Mouse (Mus musculus): ENCODE results near the gene Camsap1. TPM values are rescaled to one million over a fixed set of nuclear protein-coding genes. Genes with fewer than 3 reads are reported as not detected.

Camsap1 gene
- 108 and 125 TPM in 2 replicates for polyA plus RNA-seq (2012; rRNA removed)

- Histone ChIP-seq H3K27ac (ENCODE audit: control insufficient read depth, insufficient read depth, low read depth, low read length) (peak within 1 kb of the TSS; percentile 85), H3K27me3 (ENCODE audit: control insufficient read depth, insufficient read depth, low read length) (no peaks in the 10 kb centered on the region), H3K36me3 (ENCODE audit: control insufficient read depth, insufficient read depth, low read length) (no peaks in the 10 kb centered on the region), H3K4me3 (ENCODE audit: control insufficient read depth, low read depth, low read length) (peak within 1 kb of the TSS; percentile 95), H3K4me1 (ENCODE audit: control insufficient read depth, insufficient read depth, low read length) (peaks cover 8% of the 10 kb centered on the region)
- no peak for TF ChIP-seq CTCF (IDR thresholded peaks at IDR 0.05; ENCODE audit: control insufficient read depth, insufficient read depth, insufficient replicate concordance, low read depth, low read length)
- TF ChIP-seq POLR2A (IDR thresholded peaks at IDR 0.05; ENCODE audit: control insufficient read depth, low read depth, low read length) = peak; percentile 35; the same call in 1 of the 2 replicates
These were observed at the start of gene Camsap1 for GRCm38 (mm10) chr2:25983159-25983907. Gene Camsap1, minus strand, starts transcription at chr2:25983282.

GRCm38 (mm10) chr2:26030288-26030687 is 47.2 kb upstream of the Camsap1 start:
- H3K27ac ChIP-seq (ENCODE audit: control insufficient read depth, insufficient read depth, low read depth, low read length) = no peak overlapping the region
- H3K27me3 ChIP-seq (ENCODE audit: control insufficient read depth, insufficient read depth, low read length) = no peaks in the 10 kb centered on the region
- no peaks in the 10 kb centered on the region for H3K4me1 ChIP-seq (ENCODE audit: control insufficient read depth, insufficient read depth, low read length)
- H3K4me3 ChIP-seq (ENCODE audit: control insufficient read depth, low read depth, low read length) = no peak overlapping the region
- no peak for TF ChIP-seq POLR2A (IDR thresholded peaks at IDR 0.05; ENCODE audit: control insufficient read depth, low read depth, low read length)
- no peak for TF ChIP-seq CTCF (IDR thresholded peaks at IDR 0.05; ENCODE audit: control insufficient read depth, insufficient read depth, insufficient replicate concordance, low read depth, low read length)
- H3K36me3 ChIP-seq (ENCODE audit: control insufficient read depth, insufficient read depth, low read length) = no peaks in the 10 kb centered on the region

DNA sequence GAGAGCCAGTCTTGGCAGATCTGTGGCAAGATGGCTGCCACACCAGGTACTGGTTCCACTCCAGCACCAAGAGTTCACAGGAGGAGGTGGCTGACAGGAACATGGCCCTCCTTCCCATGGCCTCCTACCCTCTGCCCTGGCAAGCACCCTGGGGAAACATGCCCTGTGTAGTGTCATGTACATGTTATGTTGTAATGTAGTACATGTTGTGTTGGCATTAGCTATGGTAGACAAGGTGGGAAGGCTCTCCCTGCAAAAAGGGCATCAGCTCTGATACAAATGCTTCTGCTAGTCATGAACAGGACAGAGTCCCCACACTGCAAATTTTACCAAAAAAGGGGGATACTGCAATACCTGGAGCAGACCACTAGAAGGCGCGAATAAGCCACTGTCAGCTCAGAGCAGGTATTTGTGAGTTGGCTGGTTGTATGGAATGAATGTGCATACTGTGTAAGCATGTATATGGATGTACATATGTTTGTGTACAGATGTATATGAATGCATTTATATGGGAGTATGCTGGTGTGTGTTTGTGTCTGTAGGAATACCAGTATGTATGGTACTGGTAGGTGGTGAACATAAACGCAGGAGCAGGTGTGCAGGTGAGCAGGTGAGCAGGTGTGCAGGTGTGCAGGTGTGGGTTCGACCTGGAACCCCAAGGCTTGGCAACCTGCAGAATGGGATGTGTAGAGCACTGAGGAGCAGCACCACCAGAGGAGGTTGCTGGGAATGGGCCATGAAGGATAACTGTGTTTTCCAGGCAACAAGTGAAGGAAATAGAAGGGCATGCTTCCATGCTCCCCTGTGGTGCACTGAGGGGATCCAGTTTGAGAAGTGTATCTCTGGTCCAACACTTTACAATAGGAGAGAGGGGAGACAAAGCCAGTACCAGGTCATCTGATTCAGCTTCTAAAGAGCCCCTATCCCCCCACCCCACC is 41.3 kb upstream of the Camsap1 start:
- Histone ChIP-seq H3K27ac (ENCODE audit: control insufficient read depth, insufficient read depth, low read depth, low read length) (no peak overlapping the region), H3K4me3 (ENCODE audit: control insufficient read depth, low read depth, low read length) (no peak overlapping the region), H3K4me1 (ENCODE audit: control insufficient read depth, insufficient read depth, low read length) (peaks cover 3% of the 10 kb centered on the region), H3K36me3 (ENCODE audit: control insufficient read depth, insufficient read depth, low read length) (no peaks in the 10 kb centered on the region), H3K27me3 (ENCODE audit: control insufficient read depth, insufficient read depth, low read length) (no peaks in the 10 kb centered on the region)
- TF ChIP-seq POLR2A (IDR thresholded peaks at IDR 0.05; ENCODE audit: control insufficient read depth, low read depth, low read length) (no peak), CTCF (IDR thresholded peaks at IDR 0.05; ENCODE audit: control insufficient read depth, insufficient read depth, insufficient replicate concordance, low read depth, low read length) (no peak)

GRCm38 (mm10) chr2:26022626-26023025 is 39.5 kb upstream of the Camsap1 start:
- H3K4me3 ChIP-seq (ENCODE audit: control insufficient read depth, low read depth, low read length) = no peak overlapping the region
- H3K27ac ChIP-seq (ENCODE audit: control insufficient read depth, insufficient read depth, low read depth, low read length) = no peak overlapping the region
- no peaks in the 10 kb centered on the region for H3K36me3 ChIP-seq (ENCODE audit: control insufficient read depth, insufficient read depth, low read length)
- peaks cover 3% of the 10 kb centered on the region for H3K4me1 ChIP-seq (ENCODE audit: control insufficient read depth, insufficient read depth, low read length)
- TF ChIP-seq POLR2A (IDR thresholded peaks at IDR 0.05; ENCODE audit: control insufficient read depth, low read depth, low read length) (no peak), CTCF (IDR thresholded peaks at IDR 0.05; ENCODE audit: control insufficient read depth, insufficient read depth, insufficient replicate concordance, low read depth, low read length) (no peak)
- H3K27me3 ChIP-seq (ENCODE audit: control insufficient read depth, insufficient read depth, low read length) = no peaks in the 10 kb centered on the region

DNA sequence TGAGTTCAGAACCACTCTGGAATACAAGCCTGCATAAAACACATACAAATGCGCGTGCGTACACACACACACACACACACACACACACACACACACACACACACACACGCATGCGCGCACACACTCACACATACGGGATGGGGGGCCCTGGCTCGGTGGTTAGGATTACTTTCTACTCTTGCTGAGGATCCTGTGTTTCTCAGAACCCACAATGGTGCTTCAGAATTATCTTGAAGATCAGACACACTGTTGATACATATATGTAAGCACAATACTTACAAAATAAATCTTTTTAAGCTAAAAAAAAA is 39.1 kb upstream of the Camsap1 start:
- Histone ChIP-seq H3K36me3 (ENCODE audit: control insufficient read depth, insufficient read depth, low read length) (no peaks in the 10 kb centered on the region), H3K4me1 (ENCODE audit: control insufficient read depth, insufficient read depth, low read length) (peaks cover 3% of the 10 kb centered on the region), H3K4me3 (ENCODE audit: control insufficient read depth, low read depth, low read length) (peak overlapping the region; percentile 68), H3K27me3 (ENCODE audit: control insufficient read depth, insufficient read depth, low read length) (no peaks in the 10 kb centered on the region), H3K27ac (ENCODE audit: control insufficient read depth, insufficient read depth, low read depth, low read length) (no peak overlapping the region)
- TF ChIP-seq POLR2A (IDR thresholded peaks at IDR 0.05; ENCODE audit: control insufficient read depth, low read depth, low read length) (no peak), CTCF (IDR thresholded peaks at IDR 0.05; ENCODE audit: control insufficient read depth, insufficient read depth, insufficient replicate concordance, low read depth, low read length) (no peak)

DNA sequence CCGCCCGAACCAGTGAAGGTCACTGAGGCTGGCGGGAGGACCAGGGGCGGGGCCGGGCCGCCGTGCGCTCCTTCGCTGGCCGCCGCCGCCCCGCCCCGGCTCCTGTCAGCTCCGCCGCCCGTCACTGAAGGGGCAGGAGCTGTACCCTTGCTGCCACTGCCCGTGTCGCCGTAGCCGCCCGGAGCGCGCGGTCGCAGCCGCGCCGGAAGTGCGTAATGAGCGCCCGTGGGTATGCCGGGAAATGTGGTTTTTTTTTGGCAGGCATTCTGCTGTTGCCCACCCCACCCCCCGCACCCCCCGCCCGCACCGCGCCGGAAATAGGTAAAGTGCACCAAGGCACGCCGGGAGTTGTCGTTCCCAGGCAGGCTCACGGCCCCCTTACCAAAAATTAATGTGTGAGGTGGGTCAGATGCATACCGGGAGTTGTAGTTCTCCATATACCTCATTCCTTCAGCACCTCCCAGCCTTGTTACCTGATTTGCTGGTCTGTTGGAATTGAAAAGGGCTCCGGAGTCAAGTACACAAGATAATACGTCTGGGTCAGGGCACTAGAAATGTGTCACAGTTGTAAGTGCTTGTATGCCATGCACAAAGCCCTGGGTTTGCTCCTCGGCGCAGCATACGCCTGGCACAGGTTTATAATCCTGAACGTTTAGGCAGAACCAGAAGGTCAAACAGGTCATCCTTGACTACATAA is 38.6 kb upstream of the Camsap1 start, which contains the start of gene Ubac1:
TSS of gene Ubac1 (minus strand) at position 187 of the 697 bp plus-strand sequence.
- TF ChIP-seq POLR2A (IDR thresholded peaks at IDR 0.05; ENCODE audit: control insufficient read depth, low read depth, low read length) (peak; percentile 70), CTCF (IDR thresholded peaks at IDR 0.05; ENCODE audit: control insufficient read depth, insufficient read depth, insufficient replicate concordance, low read depth, low read length) (no peak)
- H3K27ac ChIP-seq (ENCODE audit: control insufficient read depth, insufficient read depth, low read depth, low read length) = peak within 1 kb of the TSS; percentile 46
- H3K36me3 ChIP-seq (ENCODE audit: control insufficient read depth, insufficient read depth, low read length) = no peaks in the 10 kb centered on the region

More for the DNA sequence above, 38.6 kb upstream of the Camsap1 start, which contains the start of gene Ubac1:
- Histone ChIP-seq H3K27me3 (ENCODE audit: control insufficient read depth, insufficient read depth, low read length) (no peaks in the 10 kb centered on the region), H3K4me3 (ENCODE audit: control insufficient read depth, low read depth, low read length) (peak within 1 kb of the TSS; percentile 92), H3K4me1 (ENCODE audit: control insufficient read depth, insufficient read depth, low read length) (peaks cover 3% of the 10 kb centered on the region)

Data from testis, adult 2 months (tissue).